Mouse (Mus musculus) lung, postnatal 4 days (tissue): Measurements from ENCODE around the gene Arhgap40.

Experiments
- DNase-seq, 2 experiments: peaks; one replicate each; pipeline ENCODE4 v3.0.0; 2021

The Arhgap40 gene

GRCm38 (mm10) chr2:158512528-158512927 is at the start of gene Arhgap40:
TSS of gene Arhgap40 (plus strand) at chr2:158512796.
- no peak for DNase-seq

DNA sequence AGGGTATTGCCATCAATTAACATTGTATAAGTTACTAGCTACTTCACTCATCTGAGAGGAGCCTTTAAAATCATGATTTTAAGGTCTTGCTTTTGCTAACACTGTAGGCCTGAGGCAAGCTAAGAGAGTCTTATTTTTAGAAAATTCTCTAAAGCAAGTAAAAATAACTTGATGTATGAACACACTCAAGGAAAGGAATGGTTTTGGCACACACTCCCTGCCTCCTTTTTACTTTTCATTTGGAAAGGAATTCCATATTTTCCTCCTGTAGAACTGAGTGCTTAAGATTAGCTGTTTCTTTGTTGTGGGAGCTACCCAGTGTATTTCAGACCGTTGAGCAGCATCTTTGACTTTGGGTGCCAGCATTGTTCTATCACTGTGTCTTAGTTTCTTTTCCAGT is 38.4 kb upstream of the Arhgap40 start:
- no peak for DNase-seq

DNA sequence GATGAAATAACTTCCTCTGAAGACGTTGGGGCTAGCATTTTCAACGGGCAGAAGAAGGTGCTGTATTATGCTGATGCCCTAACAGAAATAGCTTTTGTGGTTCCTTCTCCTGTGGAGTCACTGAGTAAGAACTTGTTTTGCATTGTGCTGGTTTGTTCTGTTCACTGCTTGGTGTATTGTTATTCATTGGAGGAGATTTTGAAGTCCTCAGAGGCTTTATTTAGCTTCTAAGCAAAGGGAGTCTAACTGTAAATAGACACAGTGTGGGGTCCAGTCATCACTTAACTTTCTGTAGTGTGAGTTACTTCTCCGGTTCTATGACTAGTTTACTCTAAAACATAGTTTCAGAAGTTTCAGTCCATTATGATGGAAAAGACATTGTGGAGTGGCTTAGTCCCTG is 35.0 kb upstream of the Arhgap40 start:
- DNase-seq, result no peak

- DNase-seq, result no peak
Observed at GRCm38 (mm10) chr2:158498457-158498856, 14.1 kb upstream of the Arhgap40 start.

DNA sequence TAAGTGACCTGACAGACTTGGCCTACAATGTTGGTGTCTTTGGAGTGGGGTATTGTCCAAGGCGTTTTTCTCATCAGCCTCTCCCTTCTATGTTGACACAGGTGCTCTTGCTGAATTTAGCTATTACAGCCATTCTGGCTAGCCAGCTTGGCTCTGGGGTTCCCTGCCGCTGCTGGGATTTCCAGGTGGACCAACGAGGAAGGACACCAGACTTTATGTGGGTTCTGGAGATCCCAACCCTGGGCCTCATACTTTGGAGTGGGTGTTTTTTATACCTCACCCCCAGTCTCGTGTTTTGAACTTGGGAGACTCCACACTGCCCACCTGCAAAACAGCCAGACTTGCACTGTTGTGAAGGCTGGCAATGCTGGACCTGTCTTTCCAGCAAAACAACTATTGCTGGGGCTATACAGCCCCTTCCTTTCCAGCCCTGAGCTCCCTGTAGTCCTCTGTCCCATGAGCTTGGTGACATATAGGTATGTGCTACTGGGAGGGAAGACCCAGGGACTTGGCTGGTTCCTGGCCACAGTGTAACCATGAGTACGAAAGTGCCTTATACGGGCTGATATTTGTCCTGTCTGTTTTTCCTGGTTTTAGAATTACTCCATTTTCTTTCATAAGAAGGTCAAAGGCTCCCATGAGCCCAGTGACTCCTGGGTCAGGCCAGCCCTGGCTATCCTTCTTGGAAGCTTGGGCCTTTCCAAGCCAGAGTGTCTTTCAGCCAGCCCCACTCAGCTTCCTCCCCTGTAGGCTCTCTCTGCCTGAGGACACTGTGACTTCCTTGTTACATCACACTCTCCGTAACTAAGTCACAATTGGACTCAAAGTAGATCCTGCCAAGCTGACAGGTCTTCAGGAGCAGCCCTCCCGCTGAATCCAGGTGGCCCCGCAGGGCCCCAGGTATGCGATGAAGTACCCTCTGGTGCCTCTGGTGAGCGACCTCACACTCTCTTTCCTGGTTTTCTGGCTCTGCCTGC is 10.5 kb upstream of the Arhgap40 start, which contains the start of gene Adig:
Gene Adig, plus strand, starts transcription at position 777 of the 977 bp plus-strand sequence.
- no peak for DNase-seq

GRCm38 (mm10) chr2:158503226-158503625 is 9.4 kb upstream of the Arhgap40 start:
- DNase-seq, result no peak

DNA sequence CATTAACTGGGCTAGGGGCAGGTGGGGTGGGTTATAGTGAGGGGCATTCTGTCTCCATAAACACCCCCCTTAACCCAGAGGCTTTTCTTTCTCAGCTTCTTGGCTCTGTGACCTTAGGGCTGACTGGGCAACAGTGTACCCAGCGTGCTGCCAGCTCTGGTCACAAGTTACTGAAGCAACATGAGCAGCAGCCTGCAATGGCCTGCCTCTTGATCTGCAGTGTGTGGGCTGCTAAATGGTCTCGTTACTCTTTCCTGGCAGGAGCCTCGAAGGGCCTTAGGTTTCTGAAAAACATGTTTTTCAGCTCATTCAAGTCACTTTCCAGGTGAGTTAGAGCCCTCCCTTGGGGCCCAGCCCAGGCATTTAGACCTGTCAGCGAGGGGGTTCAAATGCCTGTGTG is 8.9 kb upstream of the Arhgap40 start:
- DNase-seq, result no peak

- no peak for DNase-seq
Observed at GRCm38 (mm10) chr2:158506475-158506874, 6.1 kb upstream of the Arhgap40 start.

- no peak for DNase-seq
Observed at GRCm38 (mm10) chr2:158507046-158507445, 5.5 kb upstream of the Arhgap40 start.

DNA sequence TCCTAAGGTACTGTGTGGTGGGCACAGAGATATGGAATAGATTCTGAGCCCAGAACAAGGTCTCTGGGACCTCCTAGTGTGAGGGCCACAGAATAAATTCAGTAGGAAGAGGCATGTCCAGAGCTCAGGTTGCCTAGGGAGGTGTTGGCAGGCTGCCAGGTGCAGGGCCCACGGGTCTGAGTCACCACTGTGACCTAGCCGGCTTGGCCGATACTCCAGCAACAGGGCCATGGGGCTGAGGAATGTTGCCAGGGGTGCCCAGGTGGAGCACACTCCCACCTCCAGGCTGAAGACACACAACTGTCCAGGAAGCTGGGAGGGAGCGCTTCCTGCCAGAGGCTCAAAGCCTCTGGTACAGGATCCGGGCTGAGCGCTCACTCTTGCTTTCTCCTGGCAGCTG is 1.9 kb upstream of the Arhgap40 start:
- DNase-seq, result peak; percentile 74 to 82

DNA sequence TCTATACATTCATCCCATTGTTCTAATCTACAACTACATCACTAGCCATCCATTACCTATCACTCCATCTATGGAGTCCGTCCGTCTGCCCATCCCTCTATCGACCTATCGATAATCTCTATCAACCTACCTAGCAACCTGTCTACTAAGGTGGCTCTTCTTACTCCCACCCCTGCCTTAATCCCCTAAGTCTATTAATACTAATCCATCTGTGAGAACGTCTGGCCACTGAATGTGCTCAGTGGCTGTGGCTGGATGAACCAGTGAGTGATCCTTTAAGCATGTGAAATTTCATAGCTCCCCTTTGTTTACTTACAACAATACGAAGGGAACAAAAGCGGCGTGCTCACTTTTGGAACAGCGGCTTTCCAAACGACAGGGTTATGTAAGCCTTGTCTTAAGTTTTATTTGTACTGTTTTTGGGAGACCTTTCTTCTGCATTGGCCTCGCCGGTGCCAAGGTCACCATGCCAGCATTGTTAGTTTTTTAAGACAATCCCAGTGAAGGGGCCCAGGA is 1.3 kb downstream of the Arhgap40 start:
- no peak for DNase-seq

- no peak for DNase-seq
Observed at GRCm38 (mm10) chr2:158518583-158518982, 6.0 kb downstream of the Arhgap40 start.

DNA sequence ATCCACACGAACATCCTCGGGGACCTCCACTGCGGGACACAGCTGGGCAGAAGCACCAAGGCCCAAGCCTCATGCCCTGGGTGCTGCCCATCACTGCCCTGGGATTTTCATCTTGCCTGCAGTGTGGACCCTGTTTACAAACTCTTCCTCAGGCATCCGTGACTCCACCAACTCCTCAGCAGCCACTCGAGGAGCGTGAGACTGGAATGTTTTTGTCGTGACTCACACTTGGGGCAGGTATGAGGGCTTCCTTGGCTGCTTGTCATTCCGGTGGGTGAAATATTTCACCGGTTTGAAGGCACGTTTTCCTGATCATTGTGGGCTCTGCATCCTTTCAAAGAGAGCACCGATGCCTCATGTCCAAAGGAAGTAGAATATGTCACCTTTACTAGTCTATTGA is 6.5 kb downstream of the Arhgap40 start:
- DNase-seq, result peak; percentile 40 to 70

DNA sequence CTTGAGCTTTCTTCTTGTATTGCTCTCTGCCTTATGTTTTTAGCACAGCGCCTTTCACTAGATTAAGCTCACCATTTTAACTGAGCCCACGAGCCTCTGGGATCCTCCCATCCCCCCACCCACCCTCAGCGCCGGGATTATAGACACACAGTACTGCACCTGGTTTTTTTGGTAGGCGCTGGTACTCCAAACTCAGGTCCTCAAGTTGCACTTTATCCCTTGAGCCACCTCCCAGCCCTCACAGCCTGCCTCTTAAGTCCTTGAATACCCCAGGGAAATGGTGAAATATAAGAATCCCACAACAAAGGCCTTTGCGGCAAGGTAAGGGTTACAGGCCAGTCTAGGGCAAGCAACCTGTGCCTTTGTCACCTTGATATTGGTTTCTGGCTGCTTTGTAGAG is 7.2 kb downstream of the Arhgap40 start:
- no peak for DNase-seq

GRCm38 (mm10) chr2:158523060-158523459 is 10.5 kb downstream of the Arhgap40 start:
- peak; percentile 59 to 72 for DNase-seq

DNA sequence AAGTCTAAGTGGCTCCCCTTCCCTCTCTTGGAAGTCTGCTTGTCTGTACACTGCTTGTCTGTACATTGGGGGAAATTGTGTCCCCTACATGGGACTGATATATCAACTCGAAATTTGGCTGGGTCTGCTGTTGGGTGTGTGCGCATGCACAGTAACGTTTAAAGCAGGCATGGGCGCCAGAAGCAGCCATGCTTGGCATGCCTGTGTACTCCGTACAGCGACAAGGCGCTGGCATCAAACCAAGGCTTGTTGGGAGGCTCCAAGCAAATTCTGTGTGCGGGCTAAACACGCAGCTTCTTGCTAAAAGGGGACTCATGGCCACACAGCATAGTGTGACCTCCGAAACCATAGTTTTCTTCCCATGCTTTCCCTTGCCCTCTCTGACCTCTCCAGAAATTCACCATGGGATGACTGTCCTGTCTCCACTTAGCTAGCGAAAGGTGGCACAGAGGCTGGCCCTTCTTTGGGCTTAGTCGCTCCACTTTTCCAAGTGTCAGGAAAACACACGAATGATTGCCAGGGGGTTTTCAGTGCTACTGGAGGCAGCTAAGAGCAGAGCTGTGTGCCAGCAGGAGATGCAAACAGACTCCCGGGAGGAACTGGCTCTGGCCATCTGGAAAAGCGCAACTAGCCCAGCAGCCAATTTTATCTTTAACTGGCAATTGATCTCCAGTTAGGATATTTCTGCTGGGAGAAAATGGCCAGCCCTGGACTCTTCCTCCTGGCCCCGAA is 11.7 kb downstream of the Arhgap40 start:
- DNase-seq, result peak in 1 of 2 experiments; percentile 32

GRCm38 (mm10) chr2:158534090-158534489 is 21.5 kb downstream of the Arhgap40 start:
- DNase-seq, result peak; percentile 37 to 62

DNA sequence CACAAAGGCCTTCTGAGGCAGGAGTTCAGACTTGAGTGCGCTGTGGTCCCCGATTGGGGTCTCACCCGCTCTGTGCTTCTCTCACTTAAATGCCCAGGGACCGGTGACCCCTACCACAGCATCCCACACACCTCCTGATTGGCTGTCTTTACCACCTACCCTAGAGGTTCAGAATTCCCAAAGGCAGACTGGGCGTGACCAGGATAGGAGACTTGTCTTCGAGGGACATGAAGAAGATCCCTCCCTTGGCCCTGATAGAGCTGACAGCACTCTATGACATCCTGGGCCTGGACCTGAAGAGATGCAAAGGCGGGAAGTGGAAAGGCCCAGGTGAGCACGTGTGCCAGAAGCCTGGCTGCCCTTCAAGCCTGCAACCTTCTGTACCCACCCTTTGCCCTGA is 22.0 kb downstream of the Arhgap40 start:
- DNase-seq, result no peak

GRCm38 (mm10) chr2:158539433-158540305 is 27.1 kb downstream of the Arhgap40 start:
- no peak for DNase-seq

GRCm38 (mm10) chr2:158541286-158541685 is 28.7 kb downstream of the Arhgap40 start:
- no peak for DNase-seq

DNA sequence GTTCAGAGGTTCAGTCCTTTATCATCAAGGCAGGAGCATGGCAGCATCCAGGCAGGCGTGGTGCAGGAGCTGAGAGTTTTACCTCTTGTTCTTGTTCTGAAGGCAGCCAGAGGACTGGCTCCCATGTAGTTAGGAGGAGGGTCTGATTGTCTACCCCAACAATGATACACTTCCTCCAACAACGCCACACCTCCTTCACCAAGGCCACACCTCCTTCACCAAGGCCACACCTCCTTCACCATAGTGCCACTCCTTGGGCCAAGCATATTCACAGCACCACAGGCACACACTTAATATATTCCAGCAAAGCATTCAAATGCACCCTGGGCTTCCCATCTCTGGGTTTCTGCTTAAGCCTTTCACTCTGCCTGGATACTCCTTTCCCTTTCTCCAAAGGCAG is 32.7 kb downstream of the Arhgap40 start:
- no peak for DNase-seq

DNA sequence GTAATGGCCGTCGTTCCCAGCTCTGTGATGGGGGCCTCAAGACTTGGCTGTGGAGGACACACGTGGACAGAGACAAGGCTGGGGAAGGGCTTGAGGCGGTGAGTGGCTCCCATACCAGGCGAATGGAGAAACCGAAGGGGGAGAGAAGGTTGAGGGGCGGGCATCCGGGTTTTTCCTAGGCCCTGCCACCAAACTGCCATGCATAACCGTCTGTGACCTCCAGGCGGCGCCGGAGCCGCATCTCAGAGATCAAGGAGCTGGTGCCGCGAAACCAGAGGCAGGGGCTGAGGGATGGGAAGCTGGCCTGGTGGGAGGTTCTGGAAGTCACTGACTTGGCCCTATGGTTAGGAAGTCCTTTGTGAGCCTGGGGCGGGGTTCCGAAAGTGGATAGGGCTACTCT is 34.2 kb downstream of the Arhgap40 start:
- peak; percentile 71 to 83 for DNase-seq
